Mouse (Mus musculus) E14TG2a.4 (cell line): ENCODE results near the gene Ash1l.
A peak's percentile ranks its signal among the peaks of the same experiment; 100 is the strongest.
"Not testable (repeated sequence)": the region's sequence is repeated elsewhere in the genome, so short reads cannot be mapped to it uniquely, and the experiment has no call there.

ENCODE experiments used
- H3K27me3 ChIP-seq: 2 replicates; pipeline ENCODE4 v1.6.1; 2014; ENCODE audit warnings: low read length, control low read depth; ENCODE audit not compliant: insufficient read depth
- H3K36me3 ChIP-seq: 2 replicates; pipeline ENCODE4 v1.6.1; 2014; ENCODE audit warnings: low read length, control low read depth; ENCODE audit not compliant: insufficient read depth
- H3K4me1 ChIP-seq: replicated peaks from 2 replicates; pipeline ENCODE4 v1.6.1; 2014; ENCODE audit warnings: low read depth, low read length, control low read depth
- H3K4me3 ChIP-seq: replicated peaks from 2 replicates; pipeline ENCODE4 v1.5.1; 2014; ENCODE audit warnings: mild to moderate bottlenecking, low read length
- H3K9me3 ChIP-seq: 2 replicates; pipeline ENCODE4 v1.6.1; 2014; ENCODE audit warnings: low read length, control low read depth
- CTCF ChIP-seq: conservative IDR thresholded peaks from 2 replicates; pipeline ENCODE4 v1.5.1; 2014; ENCODE audit warnings: low read length
- NANOG ChIP-seq: IDR thresholded peaks from 2 replicates; pipeline ENCODE4 v1.6.1; 2014; ENCODE audit warnings: borderline replicate concordance, low read length, mixed read lengths
- POU5F1 ChIP-seq: IDR thresholded peaks from 2 replicates; pipeline ENCODE4 v1.6.1; 2014; ENCODE audit warnings: low read length, borderline replicate concordance

Gene Ash1l

GRCm38 (mm10) chr3:88949786-88950575, 441 bp upstream of the Ash1l start:
- no peaks in the 10 kb centered on the region for H3K9me3 ChIP-seq
- no peak for TF ChIP-seq CTCF
- TF ChIP-seq POU5F1, result no peak
- no peak for TF ChIP-seq NANOG
- H3K27me3 ChIP-seq, result no peaks in the 10 kb centered on the region
- H3K4me1 ChIP-seq, result peaks cover 39% of the 10 kb centered on the region
- no peaks in the 10 kb centered on the region for H3K36me3 ChIP-seq
- H3K4me3 ChIP-seq, result peak overlapping the region; percentile 97

- H3K27me3 ChIP-seq, result no peaks in the 10 kb centered on the region
- H3K4me3 ChIP-seq, result peak overlapping the region; percentile 97
- peaks cover 36% of the 10 kb centered on the region for H3K4me1 ChIP-seq
- TF ChIP-seq CTCF (no peak), POU5F1 (no peak), NANOG (no peak)
- H3K36me3 ChIP-seq, result no peaks in the 10 kb centered on the region
- H3K9me3 ChIP-seq, result no peaks in the 10 kb centered on the region
Measured at GRCm38 (mm10) chr3:88951327-88951800, 942 bp downstream of the Ash1l start.

DNA sequence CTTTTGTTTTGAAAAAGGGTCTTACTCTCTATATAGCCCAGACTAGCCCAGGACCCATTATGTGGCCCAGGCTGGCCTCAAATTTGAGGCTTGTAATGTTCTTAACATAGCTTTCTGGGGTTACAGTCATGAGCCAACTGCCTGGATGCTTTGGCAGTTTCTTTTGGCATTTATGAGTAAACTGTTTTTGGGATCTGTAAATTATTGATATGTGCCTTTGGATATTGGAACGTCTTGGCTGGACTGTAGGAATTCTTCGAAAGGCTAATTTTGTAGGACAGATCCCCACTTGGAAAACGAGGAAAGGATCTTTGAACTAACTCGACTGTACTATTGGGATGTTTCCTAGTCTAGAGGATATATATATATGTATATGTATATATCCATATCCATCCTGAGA, 2.8 kb downstream of the Ash1l start:
- no peaks in the 10 kb centered on the region for H3K36me3 ChIP-seq
- H3K27me3 ChIP-seq, result no peaks in the 10 kb centered on the region
- H3K4me1 ChIP-seq, result peaks cover 22% of the 10 kb centered on the region
- no peaks in the 10 kb centered on the region for H3K9me3 ChIP-seq
- TF ChIP-seq POU5F1 (no peak), NANOG (no peak), CTCF (no peak)
- no peak overlapping the region for H3K4me3 ChIP-seq

DNA sequence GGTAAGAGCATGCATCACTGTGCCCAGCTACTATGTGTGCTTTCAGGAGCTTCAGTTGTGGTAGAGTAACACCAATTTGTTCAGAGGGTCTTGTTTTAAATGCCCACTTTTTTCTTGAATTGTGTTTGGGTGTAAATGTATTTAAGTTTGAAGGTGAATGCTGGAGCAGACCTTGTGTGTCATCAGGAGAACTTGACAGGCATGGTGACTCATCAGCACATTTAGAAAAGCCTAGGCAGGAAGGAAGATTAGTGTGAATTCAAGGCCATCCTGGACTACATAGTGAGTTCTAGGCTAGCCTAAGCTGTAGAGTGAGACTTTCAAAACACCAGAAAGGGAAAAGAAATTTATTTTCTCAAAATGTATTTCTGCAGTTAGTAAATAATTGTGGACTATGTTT, 3.3 kb downstream of the Ash1l start:
- H3K27me3 ChIP-seq, result no peaks in the 10 kb centered on the region
- no peaks in the 10 kb centered on the region for H3K9me3 ChIP-seq
- TF ChIP-seq CTCF, result no peak
- TF ChIP-seq NANOG, result no peak
- no peak for TF ChIP-seq POU5F1
- H3K4me3 ChIP-seq, result no peak overlapping the region
- H3K4me1 ChIP-seq, result peaks cover 17% of the 10 kb centered on the region
- H3K36me3 ChIP-seq, result no peaks in the 10 kb centered on the region

- not testable (repeated sequence) for H3K4me3 ChIP-seq, H3K4me1 ChIP-seq, H3K9me3 ChIP-seq, H3K27me3 ChIP-seq
- H3K36me3 ChIP-seq, result peaks cover 21% of the 10 kb centered on the region
Measured at GRCm38 (mm10) chr3:88963211-88963610, 12.8 kb downstream of the Ash1l start.

GRCm38 (mm10) chr3:88975012-88975411, 24.6 kb downstream of the Ash1l start:
- no peak overlapping the region for H3K4me3 ChIP-seq
- no peak for TF ChIP-seq NANOG
- no peak for TF ChIP-seq CTCF
- TF ChIP-seq POU5F1, result no peak
- no peaks in the 10 kb centered on the region for H3K27me3 ChIP-seq

DNA sequence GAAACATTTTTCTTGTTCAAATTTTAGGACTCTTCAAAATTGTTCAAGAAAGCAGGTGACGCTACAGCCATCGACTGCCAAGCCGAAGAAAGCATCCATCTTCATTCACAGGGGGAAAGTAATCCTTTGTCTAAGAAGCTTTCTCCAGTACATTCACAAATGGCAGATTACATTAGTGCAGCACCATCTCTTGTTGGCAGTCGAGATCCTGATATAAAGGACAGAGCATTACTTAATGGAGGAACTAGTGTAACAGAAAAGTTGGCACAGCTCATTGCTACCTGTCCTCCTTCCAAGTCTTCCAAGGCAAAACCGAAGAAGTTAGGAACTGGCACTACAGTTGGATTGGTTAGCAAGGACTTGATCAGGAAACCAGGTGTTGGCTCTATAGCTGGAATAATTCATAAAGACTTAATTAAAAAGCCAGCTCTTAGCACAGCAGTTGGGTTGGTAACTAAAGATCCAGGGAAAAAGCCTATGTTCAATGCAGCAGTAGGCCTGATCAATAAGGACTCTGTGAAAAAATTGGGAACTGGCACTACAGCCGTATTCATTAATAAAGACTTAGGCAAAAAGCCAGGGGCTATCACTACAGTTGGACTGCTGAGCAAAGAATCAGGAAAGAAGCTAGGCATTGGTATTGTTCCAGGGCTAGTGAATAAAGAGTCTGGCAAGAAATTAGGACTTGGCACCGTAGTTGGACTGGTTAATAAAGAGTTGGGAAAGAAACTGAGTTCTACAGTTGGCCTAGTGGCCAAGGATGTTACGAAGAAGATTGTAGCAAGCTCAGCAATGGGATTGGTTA, 31.0 kb downstream of the Ash1l start:
- H3K36me3 ChIP-seq, result peaks cover 55% of the 10 kb centered on the region
- H3K9me3 ChIP-seq, result peaks cover 11% of the 10 kb centered on the region
- TF ChIP-seq POU5F1 (no peak), CTCF (no peak), NANOG (no peak)
- peaks cover 13% of the 10 kb centered on the region for H3K4me1 ChIP-seq
- H3K4me3 ChIP-seq, result no peak overlapping the region
- no peaks in the 10 kb centered on the region for H3K27me3 ChIP-seq

More at GRCm38 (mm10) chr3:88975012-88975411, 24.6 kb downstream of the Ash1l start:
- H3K36me3 ChIP-seq, result no peaks in the 10 kb centered on the region; the same call in 1 of the 2 replicates
- no peaks in the 10 kb centered on the region for H3K4me1 ChIP-seq
- H3K9me3 ChIP-seq, result peaks cover 11% of the 10 kb centered on the region

DNA sequence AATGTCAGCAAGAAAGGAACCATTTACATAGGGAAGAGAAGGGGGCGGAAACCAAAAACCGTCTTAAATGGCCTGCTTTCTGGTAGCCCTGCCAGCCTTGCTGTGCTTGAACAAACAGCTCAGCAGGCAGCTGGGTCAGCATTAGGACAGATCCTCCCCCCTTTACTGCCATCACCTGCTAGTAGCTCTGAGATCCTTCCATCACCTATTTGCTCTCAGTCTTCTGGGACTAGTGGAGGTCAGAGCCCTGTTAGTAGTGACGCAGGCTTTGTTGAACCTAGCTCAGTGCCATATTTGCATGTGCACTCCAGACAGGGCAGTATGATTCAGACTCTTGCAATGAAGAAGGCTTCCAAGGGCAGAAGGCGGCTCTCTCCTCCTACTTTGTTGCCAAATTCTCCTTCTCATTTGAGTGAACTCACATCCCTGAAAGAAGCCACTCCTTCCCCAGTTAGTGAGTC, 33.5 kb downstream of the Ash1l start:
- TF ChIP-seq CTCF (no peak), NANOG (no peak), POU5F1 (no peak)
- Histone ChIP-seq H3K4me3 (no peak overlapping the region), H3K36me3 (peaks cover 62% of the 10 kb centered on the region), H3K9me3 (no peaks in the 10 kb centered on the region), H3K27me3 (no peaks in the 10 kb centered on the region), H3K4me1 (peaks cover 13% of the 10 kb centered on the region)
